Mouse (Mus musculus): ENCODE data around the gene Pgbd5. TPM values are rescaled to one million over a fixed set of nuclear protein-coding genes. Genes with fewer than 3 reads are reported as not detected.
A peak's percentile ranks its signal among the peaks of the same experiment; 100 is the strongest.

The Pgbd5 gene
- total RNA-seq (2021): 1 to 10 TPM; 2.5 to 3.9 TPM

DNA sequence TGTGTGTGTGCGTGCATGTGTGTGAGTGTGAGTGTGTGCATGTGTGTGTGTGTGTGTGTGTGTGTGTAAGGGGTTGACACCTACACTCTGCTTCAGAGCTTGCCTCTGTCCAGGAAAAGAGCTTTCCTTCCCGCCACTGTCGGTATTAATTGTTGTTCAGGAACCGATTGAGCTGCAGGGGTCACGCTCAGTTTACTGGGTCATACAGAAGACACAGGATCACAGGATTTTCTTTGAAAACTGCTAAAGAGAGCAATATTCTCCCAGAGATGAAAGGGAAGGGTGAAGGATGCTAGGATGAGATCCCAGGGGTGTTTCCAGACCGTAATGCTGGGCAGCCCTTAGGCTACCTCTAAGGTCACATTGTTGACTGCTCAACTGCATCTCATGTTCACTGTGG, at the start of gene Pgbd5:
Pgbd5 (minus strand) TSS at position 101 of the 400 bp plus-strand sequence.
- intact Hi-C loops (cut with DNase I): no loop called here
- DNase-seq: no peak

DNA sequence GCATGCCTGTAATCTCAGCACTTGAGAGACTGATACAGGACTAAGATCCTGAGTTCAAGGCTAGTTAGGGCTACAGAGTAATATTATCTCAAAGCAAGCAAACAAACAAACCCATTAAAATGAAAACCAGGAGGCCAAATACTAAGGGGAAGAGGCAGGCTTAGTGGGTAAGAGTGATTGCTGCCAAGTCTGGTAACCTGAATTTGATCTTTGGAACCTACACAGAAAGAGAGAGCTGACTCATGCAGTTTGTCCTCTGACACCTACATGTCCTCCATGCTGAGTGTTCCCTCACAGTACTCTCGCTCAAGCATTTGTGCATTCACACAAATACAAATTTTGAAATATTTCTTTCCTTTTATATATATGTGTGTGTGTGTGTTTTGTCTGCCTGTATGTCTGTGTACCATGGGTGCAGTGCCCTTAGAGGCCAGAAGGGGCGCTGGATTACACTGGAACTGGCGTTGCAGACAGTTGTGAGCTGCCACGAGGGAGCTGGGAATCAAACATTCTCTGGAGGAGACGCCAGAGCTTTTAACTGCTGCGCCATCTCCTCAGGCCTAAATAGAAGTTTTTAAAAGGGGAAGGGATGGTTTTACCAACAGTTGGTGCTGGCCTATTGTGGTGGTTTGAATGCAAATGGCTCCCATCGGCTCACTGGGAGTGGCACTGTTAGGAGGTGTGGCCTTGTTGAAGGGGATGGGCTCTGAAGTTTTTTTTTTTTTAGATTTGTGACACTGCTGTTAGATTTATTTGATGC, 44.1 kb upstream of the Pgbd5 start:
- intact Hi-C loops (cut with DNase I): no loop called here
- no peak for DNase-seq

DNA sequence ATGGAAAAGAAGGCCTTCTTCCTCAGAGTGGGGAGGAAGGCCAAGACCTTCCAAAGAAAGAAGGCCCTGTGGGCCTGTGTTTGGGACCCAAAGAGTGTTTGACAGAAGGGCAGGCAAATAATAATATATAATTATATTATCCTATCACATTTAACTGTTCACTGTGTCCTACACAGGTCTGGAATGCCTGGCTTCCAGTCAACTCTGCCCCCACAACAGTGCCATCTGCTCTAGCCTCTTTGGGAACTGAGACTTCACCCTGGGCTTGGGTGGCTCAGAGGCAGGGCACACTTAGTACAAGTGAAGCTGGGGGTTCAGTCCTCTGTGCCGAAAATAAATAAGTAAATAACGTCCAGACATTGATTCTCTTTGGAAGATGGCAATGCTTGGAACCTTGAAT, 43.3 kb upstream of the Pgbd5 start:
- no peak for DNase-seq
- intact Hi-C loops (cut with DNase I): no loop called here

DNA sequence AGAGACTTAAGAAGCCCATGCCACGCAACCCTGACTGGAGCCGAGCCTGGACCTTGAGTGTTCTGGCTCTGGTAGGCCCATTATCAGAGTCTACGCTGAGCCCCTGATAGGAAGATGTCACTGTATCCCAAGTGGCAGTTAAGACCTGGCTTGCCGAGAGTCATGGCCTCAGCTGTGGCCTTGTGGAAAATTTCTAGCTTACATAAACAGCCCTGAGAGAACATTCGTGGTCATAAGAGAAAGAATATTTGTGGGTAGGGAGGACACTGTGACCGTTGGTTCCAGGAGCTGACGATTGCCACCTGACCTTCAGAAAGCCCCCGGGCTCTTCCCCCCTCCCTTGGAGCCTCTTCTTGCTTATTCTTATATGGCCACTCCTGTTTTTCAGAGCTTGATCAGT, 40.9 kb upstream of the Pgbd5 start:
- no peak for DNase-seq
- intact Hi-C loops (cut with DNase I): no loop called here

DNA sequence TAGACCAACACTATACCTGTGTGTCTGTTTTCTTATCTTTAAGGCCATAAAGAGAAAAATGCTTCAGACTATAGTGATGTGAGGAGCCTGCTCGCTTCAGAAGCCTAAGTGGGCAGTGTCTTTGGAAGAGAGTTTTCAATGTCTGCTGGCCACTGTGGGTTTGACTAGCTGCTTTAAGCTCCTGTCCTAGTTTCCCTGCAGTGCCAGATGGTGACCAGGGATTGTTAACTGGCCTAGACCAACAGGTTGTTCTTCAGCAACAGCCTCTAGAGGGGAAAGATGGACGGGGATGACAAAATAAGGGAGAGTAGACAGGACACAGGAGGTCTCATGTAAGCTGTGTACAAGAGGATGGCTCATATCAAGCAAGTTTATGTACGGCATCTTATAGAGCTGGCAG, 39.8 kb upstream of the Pgbd5 start:
- intact Hi-C loops (cut with DNase I): no loop called here
- no peak for DNase-seq

DNA sequence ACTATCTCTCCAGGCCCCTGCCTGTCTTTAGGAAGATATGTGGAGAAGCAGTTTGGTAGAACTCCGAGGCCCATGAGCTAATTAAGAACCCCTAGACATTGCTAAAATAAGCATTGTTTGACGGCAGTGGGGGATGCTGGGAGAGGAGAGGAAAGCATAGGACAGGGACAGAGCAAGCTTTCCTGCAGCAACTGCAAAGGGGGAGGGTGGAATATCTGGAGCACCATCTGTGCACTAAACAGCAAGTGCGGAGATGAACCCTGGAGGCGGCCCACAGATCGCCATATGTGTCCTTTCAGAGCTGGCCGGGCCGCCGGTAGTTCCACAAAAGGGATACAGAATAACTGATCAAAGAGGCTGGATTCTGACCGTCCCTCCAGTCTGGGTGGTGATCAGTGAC, 37.2 kb upstream of the Pgbd5 start:
- intact Hi-C loops (cut with DNase I): no loop called here
- DNase-seq: no peak

DNA sequence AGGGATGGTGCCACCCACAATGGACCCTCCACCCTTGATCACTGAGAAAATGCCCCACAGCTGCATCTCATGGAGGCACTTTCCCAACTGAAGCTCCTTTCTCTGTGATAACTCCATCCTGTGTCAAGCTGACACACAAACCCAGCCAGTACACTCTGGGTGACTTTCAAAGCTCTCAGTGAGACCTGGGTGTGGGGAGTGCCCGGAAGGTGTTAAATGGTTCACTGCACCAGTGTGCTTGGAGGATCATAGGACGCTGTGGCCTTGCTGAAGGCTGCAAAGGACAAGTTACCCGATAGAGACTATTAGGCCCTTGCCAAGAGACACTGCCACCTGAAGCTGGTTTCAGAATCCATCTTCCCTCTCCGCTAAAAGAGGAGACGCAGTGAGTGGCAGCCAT, 36.2 kb upstream of the Pgbd5 start:
- no peak for DNase-seq
- intact Hi-C loops (cut with DNase I): no loop called here

DNA sequence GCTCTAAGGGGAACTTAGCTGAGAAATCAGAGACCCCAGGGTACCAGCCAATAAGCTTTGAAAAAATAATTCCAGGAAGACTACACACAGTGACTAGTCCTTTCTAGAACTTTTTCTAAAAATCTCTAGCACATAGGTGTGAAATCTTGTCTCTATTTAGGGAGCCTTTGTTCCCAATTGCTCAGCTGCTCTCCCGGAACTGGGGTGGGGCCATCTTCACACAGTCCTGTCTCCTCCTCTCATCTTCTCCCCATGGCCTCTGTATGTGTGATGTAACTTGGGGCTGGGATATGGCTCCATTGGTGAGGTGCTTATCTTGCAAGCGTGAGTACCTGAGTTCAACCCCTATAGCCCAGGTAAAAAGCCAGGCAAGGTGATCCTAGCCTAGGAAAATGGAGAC, 25.2 kb upstream of the Pgbd5 start:
- no peak for DNase-seq
- intact Hi-C loops (cut with DNase I): no loop called here

DNA sequence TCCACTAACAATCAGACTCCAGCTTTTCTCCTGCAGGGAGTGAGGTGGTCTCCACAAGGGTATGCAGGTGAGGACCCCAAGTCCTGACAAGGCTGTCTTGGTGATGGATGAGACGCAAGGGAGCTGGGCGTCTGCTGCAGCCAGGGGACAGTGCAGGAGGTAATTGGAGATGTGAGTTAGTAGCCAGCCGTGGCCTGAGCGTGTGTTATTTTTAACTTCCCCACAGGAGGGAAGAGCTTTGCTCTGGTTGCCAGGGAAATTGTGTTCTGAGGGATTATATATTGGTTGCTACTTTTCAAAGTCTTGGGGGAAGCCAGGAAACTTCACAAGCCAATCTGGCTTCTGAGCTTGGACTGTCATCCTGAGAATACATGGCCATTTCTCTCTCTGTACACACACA, 23.7 kb upstream of the Pgbd5 start:
- DNase-seq: no peak
- intact Hi-C loops (cut with DNase I): no loop called here

DNA sequence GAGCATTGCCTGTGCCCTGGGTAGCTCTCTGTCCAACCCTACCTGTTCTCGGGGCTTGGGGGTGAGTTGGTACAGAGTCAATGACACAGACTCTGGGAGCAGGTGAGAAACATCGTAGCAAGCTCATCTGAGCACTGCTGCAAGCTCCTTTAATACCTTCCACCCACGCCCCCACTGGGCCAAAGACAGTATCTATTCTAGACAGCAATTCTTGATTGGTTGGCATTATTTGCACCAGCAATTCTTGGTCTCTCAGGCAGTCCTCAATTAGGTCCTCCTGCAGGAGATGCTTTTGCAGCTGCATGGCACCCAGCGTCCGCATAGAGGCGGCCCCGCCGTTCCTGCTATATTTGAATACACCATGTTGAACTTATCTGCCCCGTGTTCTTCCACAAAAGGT, 22.7 kb upstream of the Pgbd5 start:
- no peak for DNase-seq
- intact Hi-C loops (cut with DNase I): no loop called here

DNA sequence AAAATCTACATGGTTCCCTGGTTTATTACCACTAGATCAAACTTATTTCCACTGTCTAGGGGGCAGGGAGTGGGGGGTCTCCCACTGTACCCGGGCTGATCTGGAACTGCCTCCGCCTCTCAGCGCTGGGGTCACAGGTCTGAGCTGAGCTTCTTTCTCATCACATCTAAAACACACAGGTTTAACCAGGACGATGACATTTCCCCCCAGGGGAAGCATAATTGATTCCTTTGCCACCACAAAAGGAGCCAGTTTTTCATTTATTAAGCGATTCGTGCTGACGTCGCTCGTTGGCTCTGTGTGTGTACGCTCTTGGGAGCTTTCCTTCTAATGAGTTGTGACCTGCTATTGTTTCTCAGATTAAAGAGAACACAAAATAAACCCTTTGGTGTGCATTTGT, 21.6 kb upstream of the Pgbd5 start:
- intact Hi-C loops (cut with DNase I): no loop called here
- DNase-seq: no peak

DNA sequence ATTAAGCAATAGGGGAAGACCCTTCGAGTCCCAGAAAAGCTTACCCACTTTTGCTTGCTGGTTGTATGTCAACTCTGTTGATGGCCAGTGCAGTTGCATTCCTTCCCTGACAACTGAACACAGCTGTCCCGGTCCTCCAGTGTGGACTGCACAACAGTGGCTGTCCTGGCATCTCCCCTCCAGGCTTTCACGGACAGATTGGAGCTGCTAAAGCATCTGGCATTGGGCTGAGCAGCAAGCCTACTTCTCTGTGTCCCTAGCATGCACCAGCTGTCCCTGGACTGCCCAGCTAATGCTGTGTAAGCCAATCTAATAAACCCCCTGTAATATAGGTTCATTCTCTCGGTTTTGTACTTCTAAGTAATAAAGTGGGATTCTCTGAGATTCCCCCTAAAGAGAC, 21.2 kb upstream of the Pgbd5 start:
- intact Hi-C loops (cut with DNase I): no loop called here
- peak; percentile 7 to 22 for DNase-seq

DNA sequence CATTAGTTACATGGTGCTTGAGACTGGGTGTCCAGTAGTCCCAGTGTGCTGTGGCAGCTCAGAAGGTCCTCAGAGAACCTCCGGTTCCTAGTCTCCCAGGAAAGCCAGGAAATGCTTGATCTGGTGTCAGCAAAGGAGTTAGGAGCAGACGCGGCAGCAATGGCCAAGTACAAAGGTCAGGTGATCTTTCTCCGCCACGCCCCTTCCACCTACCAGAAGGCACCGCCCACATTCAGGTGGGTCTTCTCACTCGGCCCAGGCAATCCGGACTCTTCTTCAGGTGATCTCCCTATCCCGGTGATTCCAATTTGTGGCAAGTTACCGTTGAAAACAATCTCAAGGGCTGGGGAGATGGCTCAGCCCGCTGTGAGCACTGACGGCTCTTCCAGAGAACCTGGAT, 20.2 kb upstream of the Pgbd5 start:
- intact Hi-C loops (cut with DNase I): no loop called here
- DNase-seq: no peak

DNA sequence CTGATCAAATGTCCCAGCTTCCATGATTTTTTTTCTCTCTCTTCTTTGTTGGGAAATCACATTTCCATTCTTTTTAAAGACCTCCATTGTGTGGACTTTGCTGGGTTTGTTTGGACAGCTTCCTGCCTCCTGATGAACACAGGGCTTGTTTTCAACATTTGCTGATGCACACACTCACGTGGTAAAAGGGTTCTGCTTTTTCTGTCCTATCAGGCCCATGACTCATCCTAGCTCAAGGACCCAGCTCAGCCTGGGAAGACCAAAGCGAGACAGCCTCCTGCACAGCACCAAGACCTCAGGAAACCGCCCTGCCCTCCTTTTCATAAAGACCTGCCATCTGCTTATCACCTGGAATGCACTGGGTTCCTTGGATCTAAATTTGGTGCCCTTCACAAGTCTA, 15.9 kb upstream of the Pgbd5 start:
- intact Hi-C loops (cut with DNase I): no loop called here
- DNase-seq: no peak

DNA sequence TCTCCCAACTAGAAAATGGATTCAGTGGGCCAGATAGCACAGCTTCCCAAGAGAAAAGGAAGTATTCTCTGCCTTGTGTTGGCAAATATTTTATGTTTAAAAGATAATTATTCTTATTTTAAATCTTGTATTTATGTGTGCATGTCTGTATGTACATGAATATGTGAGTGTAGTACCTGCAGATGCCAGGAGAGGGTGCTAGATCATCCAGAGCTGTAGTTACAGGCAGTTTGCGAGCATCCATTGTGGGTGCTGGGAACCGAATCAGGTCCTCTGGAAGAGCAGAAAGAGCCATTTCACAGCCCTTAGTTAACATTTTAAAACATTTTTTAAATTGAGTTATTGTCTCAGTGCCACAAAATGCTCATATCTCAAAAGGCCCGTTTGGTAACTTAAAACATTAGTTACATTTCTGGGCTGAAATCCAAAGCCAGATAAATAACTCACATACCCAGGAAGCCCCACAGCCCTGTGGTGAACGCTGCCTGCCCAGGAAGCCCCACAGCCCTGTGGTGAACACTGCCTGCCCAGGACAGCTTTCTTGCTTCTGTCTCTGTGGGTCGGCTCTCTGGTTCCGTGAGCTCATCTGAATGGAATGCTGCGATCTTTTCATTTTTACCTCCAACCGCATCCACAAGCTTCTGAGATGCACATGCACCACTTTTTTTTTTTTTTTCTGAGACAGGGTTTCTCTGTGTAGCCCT, 10.9 kb upstream of the Pgbd5 start:
- DNase-seq: no peak
- intact Hi-C loops (cut with DNase I): no loop called here

DNA sequence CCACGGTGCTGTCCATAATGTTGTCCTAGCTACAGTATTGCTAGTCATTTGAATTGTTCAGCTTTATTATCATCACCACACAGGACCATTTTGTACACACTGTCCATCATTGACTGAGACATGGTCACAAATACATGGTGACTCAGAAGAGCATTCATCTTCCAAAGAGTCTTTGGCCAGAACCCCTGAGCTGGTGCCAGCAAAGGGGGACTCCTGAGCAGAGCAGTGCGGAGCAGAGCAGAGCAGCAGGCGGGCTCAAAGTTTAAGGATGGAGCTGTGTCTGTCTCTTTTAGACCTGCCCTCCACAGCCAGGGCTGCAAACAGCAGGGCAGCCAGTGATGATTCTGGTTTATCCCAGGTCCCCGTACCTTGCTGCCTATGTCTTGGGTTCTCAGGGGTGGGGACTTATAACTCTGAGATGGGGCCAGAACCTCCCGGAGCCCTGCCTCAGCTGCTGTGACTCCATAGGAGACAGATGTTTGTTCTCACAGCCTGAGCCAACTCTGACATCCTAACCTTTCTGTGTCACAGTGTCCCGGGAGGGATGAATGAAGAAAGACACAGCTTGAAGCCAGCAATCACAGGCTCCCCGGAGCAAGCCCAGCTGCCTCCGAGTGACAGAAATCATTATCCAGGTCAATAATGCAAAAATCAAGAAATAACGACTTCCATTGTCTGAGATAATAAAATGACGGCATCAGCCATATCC, 9.7 kb upstream of the Pgbd5 start:
- intact Hi-C loops (cut with DNase I): no loop called here
- DNase-seq: peak; percentile 74 to 75

DNA sequence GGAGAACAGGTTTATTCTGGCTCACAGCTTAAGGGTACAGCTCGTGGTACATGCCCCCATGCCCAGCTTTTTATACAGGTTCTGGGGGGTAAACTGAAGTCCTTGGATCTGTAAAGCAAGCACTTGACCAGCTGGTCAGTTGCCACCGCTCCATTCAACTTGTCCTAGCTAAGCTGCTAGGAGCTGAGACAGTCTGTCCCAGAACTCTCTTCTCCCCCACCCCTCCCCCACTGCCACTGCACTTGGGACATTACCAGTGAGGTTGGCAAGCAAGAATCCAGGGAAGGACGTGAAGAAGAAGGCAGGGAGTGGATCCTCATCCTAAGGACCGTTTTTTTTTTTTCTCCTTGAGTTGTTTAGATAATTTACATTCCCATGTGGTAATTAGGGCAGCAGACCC, 2.7 kb downstream of the Pgbd5 start:
- DNase-seq: no peak
- intact Hi-C loops (cut with DNase I): no loop called here

DNA sequence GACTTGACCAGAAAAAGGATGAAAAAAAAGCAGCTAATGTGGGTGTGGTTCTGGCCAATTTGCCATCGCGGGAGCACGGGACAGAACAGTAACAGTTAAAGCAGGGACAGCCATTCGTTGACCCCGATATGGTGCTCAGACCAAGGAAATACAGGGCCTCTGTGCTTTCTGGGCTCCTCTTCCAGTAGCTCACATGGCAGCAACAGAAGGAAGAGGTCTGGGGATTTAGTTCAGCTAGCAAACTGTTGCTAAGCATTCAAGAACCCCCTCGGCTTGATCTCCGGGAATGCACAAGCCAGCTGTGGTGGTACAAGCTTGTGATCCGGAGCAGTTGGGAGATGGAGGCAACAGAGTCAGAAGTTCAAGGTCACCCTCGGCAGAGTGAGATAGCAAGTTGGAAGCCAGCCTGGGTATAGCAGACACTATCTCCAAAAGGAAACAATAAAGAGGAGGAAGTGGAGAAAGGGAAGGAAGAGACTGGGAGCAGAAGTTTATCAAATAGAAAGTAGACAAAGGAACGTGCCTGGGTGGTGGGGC, 3.7 kb downstream of the Pgbd5 start:
- intact Hi-C loops (cut with DNase I): no loop called here
- no peak for DNase-seq

DNA sequence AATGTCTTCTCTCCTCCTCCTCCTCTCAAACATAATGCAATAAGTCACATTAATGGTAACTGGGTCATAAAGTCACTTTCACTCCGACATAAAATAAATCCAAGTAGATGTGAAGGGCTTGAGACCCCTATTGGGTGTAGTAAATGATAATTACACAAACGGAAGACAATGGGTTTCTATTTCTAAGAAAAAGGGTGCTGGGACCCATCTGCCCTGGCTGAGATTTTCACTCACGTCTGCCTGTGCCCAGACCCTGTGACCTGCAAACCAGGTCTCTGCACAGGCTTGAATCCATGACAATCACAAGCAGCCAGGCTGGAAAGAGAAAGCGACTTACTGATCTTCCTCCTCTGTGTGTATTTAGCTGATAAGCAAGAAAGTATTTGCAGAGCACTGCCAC, 4.3 kb downstream of the Pgbd5 start:
- DNase-seq: no peak
- intact Hi-C loops (cut with DNase I): no loop called here

DNA sequence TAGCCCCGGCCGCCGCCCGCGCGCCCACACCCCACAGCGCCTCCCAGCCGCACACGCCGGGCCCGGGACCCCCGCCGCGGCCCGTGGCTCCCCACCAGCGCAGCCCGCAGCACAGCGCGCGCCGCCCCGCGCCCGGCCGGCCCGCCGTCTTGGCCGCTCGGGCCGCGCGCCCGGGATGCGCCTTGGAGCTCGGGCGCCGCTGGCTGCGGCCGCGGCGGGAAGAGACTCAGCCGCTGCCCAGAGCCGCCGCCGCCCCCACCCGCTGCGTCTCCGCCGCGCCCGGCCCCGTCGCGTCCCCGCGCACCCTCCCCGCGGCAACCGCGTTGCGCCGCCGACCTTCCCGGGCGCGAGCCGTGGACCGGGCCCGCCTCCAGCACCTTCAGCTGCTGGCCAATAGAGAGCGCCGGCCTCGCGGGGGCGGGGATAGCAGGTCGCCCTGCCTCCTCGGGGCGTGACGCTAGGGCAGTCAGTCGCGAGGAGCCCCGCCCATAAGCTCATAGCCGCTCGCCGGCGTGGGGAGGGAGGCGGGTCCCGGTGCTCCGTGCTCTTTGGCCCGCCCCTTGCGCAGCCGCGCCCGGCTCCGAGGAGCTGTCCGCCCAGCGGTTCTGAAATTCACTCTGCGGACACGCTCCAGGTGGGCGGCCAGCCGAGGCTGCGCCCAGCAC, 5.2 kb downstream of the Pgbd5 start:
- intact Hi-C loops (cut with DNase I): no loop called here
- DNase-seq: peak; percentile 96 to 97

DNA sequence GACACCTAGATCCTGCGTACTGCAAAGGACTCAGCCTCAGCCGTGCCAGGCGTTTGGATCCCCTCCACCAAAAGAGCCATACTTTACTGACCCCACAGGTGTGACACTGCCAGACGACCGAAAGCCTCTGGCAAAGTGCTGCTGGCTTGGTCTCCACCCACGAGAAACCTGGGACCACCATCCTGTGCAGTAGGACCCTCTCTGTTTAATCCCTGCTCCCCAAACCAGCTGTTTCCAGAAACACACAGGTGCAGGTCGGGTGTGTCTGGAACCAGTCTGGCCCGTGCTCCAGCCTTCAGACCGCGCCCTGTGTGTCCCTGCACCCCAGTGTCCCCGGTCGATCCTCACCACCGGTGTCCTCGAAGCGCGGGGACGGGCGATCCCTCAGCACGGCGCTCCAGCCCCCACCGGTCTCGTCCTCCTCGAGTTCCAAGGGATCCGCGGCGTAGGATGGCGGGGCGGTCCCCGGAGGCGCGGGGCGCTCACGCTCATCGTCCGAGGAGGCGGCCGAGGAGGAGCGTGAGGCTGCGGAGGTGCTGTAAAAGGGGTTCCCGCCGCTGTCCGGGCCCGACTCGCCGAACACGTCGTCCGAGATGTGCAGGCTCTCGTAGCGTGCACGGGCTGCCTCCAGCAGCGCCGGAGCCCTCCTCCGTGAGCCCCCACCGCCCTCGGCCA, 5.9 kb downstream of the Pgbd5 start:
- DNase-seq: peak in 1 of 2 experiments; percentile 30
- intact Hi-C loops (cut with DNase I): no loop called here

Data from heart, postnatal 10 days (tissue).